Mouse (Mus musculus) ES-Bruce4 (cell line): ENCODE measurements around the gene Avil.

Experiments
- CTCF ChIP-seq: IDR thresholded peaks from one replicate; pipeline ENCODE4 v1.8.1; 2011; ENCODE audit warnings: low read depth, low read length
- EP300 ChIP-seq: IDR thresholded peaks from 2 replicates; pipeline ENCODE4 v1.6.1; 2011; ENCODE audit warnings: low read depth, low read length; ENCODE audit not compliant: insufficient read depth
- POLR2A ChIP-seq: IDR thresholded peaks from one replicate; pipeline ENCODE4 v1.8.1; 2011; ENCODE audit warnings: low read length; ENCODE audit not compliant: insufficient read depth

- TF ChIP-seq EP300 (no peak), POLR2A (no peak), CTCF (no peak)
Observed at GRCm38 (mm10) chr10:127037641-127038040, 37.1 kb downstream of the Avil start.
